Mouse (Mus musculus) G1E (cell line): ENCODE results near the gene Enox1.

Source experiments
- CTCF ChIP-seq: IDR thresholded peaks from 2 replicates; pipeline ENCODE4 v1.5.1; 2012; ENCODE audit warnings: low read depth, low read length, inconsistent platforms, mixed read lengths
- GATA1 ChIP-seq: IDR thresholded peaks from 2 replicates; pipeline ENCODE4 v1.6.1; 2012; ENCODE audit warnings: borderline replicate concordance, low read length, inconsistent platforms, mixed read lengths
- POLR2AphosphoS5 ChIP-seq: IDR thresholded peaks from 2 replicates; pipeline ENCODE4 v1.6.1; 2012; ENCODE audit warnings: low read depth, low read length, inconsistent platforms; ENCODE audit not compliant: insufficient replicate concordance

GRCm38 (mm10) chr14:77381532-77381931 is 225.0 kb downstream of the Enox1 start:
- TF ChIP-seq CTCF (no peak), GATA1 (no peak), POLR2AphosphoS5 (no peak)
